Comparison of ENCODE assay signal across 14 mouse cellular contexts in genomic region chr17:5612236-5612635, GRCm38 (mm10).
"Had no signal": no experiment of that assay in that cellular context is flagged by ENCODE, and none has a peak within 500 bp of the region (broad histone marks: within the 10 kb centered on the region; RNA-seq: fewer than 3 reads in every experiment).

No protein-coding gene starts in this region.

- H3K27me3 ChIP-seq: intestine, embryonic 15.5 days; limb, embryonic 13.5 days; midbrain, embryonic 15.5 days; stomach, embryonic 15.5 days had no signal

- H3K4me3 ChIP-seq: intestine, embryonic 15.5 days; layer of hippocampus, adult 2 months; limb, embryonic 13.5 days; megakaryocyte, embryonic 14.5 days; midbrain, embryonic 15.5 days; stomach, embryonic 15.5 days had no signal

- H3K9ac ChIP-seq: intestine, embryonic 15.5 days; limb, embryonic 13.5 days; lung, embryonic 14.5 days; midbrain, embryonic 15.5 days; stomach, embryonic 15.5 days had no signal

- H3K36me3 ChIP-seq: intestine, embryonic 15.5 days; limb, embryonic 13.5 days; midbrain, embryonic 15.5 days; stomach, embryonic 15.5 days had no signal

- H3K9me3 ChIP-seq: intestine, embryonic 15.5 days; midbrain, embryonic 15.5 days; stomach, embryonic 15.5 days had no signal

- H3K4me1 ChIP-seq: midbrain, embryonic 15.5 days; stomach, embryonic 15.5 days had no signal

- H3K27ac ChIP-seq: intestine, embryonic 15.5 days; layer of hippocampus, adult 2 months; limb, embryonic 13.5 days; macrophage; midbrain, embryonic 15.5 days; stomach, embryonic 15.5 days had no signal

- H3K4me2 ChIP-seq: intestine, embryonic 15.5 days; limb, embryonic 13.5 days; liver, embryonic 11.5 days; lung, embryonic 14.5 days; midbrain, embryonic 11.5 days; midbrain, embryonic 15.5 days; stomach, embryonic 15.5 days had no signal

- ATAC-seq: intestine, embryonic 15.5 days; midbrain, embryonic 15.5 days had no signal

- DNase-seq: left cerebral cortex, postnatal 4 days; lung, embryonic 14.5 days; lung, postnatal 14 days; right cerebral cortex, postnatal 14 days; thymus, postnatal 36 days had no signal
